Mouse (Mus musculus): ENCODE data around the gene Cpsf4. TPM values are rescaled to one million over a fixed set of nuclear protein-coding genes. Genes with fewer than 3 reads are reported as not detected.

The Cpsf4 gene
- total and polyA plus RNA-seq, 2 experiments from 2014 or later = 39.2 to 52.7 TPM

DNA sequence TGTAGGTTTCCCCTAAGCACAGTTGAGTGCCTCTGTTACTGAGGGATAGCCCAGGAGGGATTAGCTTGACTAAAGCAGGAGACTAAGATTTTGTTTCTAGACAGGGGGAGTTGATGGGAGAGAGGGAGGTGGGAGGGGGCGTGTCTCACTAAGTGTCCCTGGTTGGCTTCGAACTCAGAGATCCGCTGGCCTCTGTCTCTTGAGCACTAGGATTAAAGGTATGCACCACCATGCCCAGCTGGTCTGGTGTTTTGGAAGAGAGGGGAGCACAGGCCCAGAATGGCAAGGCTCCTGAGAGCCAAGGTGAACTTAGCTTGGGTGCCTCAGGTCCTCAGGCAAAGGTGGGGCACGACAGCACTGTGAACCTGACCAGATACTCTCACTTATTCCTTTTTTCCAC lies 44.3 kb downstream of the Cpsf4 start:
- Histone ChIP-seq H3K4me1 (ENCODE audit: insufficient read depth) (no peaks in the 10 kb centered on the region), H3K4me2 (ENCODE audit: low read depth) (no peak overlapping the region), H3K27me3 (ENCODE audit: insufficient read depth, low read length) (no peaks in the 10 kb centered on the region), H3K9me3 (ENCODE audit: low read length) (no peaks in the 10 kb centered on the region), H3K4me3 (ENCODE audit: low read depth, low read length) (no peak overlapping the region), H3K27ac (ENCODE audit: low read depth, low read length) (no peak overlapping the region), H3K9ac (no peak overlapping the region), H3K36me3 (ENCODE audit: insufficient read depth) (peaks cover 35% of the 10 kb centered on the region)
- DNase-seq = no peak
- TF ChIP-seq CTCF (IDR thresholded peaks at IDR 0.05; ENCODE audit: low read depth) = no peak
- WGBS = 98% methylated on average over 4 of the region's 4 CpGs
- no peak for ATAC-seq

- Histone ChIP-seq H3K4me2 (ENCODE audit: low read depth) (no peak overlapping the region), H3K27ac (ENCODE audit: low read depth, low read length) (no peak overlapping the region), H3K9me3 (ENCODE audit: low read length) (no peaks in the 10 kb centered on the region), H3K36me3 (ENCODE audit: insufficient read depth) (peaks cover 35% of the 10 kb centered on the region), H3K4me1 (ENCODE audit: insufficient read depth) (no peaks in the 10 kb centered on the region), H3K4me3 (ENCODE audit: low read depth, low read length) (no peak overlapping the region), H3K27me3 (ENCODE audit: insufficient read depth, low read length) (no peaks in the 10 kb centered on the region), H3K9ac (no peak overlapping the region)
- DNase-seq = no peak
- WGBS = 94% methylated on average over 4 of the region's 4 CpGs
- ATAC-seq = no peak
- no peak for TF ChIP-seq CTCF (IDR thresholded peaks at IDR 0.05; ENCODE audit: low read depth)
Observed at GRCm38 (mm10) chr5:145212216-145212615, 45.2 kb downstream of the Cpsf4 start.

DNA sequence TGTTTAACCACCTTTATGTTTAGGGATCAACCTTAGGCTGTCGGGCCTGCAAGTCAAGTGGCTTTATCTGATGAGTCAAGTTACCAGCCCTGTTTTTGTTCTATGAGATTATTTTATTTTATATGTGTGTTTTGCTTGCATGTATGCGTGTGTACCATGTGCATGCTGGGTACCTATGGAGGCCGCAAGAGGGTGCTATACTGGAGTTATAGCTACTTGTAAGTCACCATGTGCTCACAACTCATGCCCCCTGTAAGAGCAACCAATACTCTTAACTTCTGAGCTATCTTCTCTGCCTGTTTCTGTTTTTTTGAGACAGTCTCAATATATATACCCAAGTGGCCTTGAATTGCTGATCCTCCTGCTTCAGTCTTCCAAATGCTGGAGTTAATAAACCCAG lies 46.5 kb downstream of the Cpsf4 start:
- no peak overlapping the region for H3K4me3 ChIP-seq (ENCODE audit: low read depth, low read length)
- H3K9ac ChIP-seq = no peak overlapping the region
- no peaks in the 10 kb centered on the region for H3K9me3 ChIP-seq (ENCODE audit: low read length)
- no peak for TF ChIP-seq CTCF (IDR thresholded peaks at IDR 0.05; ENCODE audit: low read depth)
- DNase-seq (no peak), ATAC-seq (no peak)
- WGBS = 96% methylated on average over 3 of the region's 3 CpGs
- peaks cover 43% of the 10 kb centered on the region for H3K36me3 ChIP-seq (ENCODE audit: insufficient read depth)
- no peak overlapping the region for H3K4me2 ChIP-seq (ENCODE audit: low read depth)
- H3K27ac ChIP-seq (ENCODE audit: low read depth, low read length) = no peak overlapping the region
- H3K4me1 ChIP-seq (ENCODE audit: insufficient read depth) = no peaks in the 10 kb centered on the region
- no peaks in the 10 kb centered on the region for H3K27me3 ChIP-seq (ENCODE audit: insufficient read depth, low read length)

DNA sequence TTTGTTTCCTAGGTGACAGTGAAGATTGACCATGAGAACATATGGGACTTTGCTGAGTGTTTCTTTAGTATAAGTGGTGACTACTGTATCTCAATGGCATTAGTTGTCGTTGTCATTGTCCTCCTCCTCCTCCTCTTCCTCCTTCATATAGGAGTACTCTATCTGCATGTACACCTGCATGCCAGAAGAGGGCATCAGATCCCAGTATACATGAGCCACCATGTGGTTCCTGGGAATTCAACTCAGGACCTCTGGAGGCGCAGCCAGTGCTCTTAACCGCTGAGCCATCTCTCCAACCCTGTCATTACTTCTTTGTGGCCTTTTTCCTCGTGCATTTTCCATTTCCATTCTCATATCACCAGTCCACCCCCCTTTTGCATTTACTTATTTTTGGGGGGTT lies 47.7 kb downstream of the Cpsf4 start:
- peak; percentile 33 for TF ChIP-seq CTCF (IDR thresholded peaks at IDR 0.05; ENCODE audit: low read depth)
- no peak overlapping the region for H3K4me3 ChIP-seq (ENCODE audit: low read depth, low read length)
- no peaks in the 10 kb centered on the region for H3K27me3 ChIP-seq (ENCODE audit: insufficient read depth, low read length)
- no peaks in the 10 kb centered on the region for H3K9me3 ChIP-seq (ENCODE audit: low read length)
- WGBS = 69% methylated on average over 4 of the region's 4 CpGs
- H3K9ac ChIP-seq = no peak overlapping the region
- no peak for ATAC-seq
- no peak overlapping the region for H3K27ac ChIP-seq (ENCODE audit: low read depth, low read length)
- DNase-seq = no peak
- H3K36me3 ChIP-seq (ENCODE audit: insufficient read depth) = peaks cover 53% of the 10 kb centered on the region
- H3K4me2 ChIP-seq (ENCODE audit: low read depth) = no peak overlapping the region
- H3K4me1 ChIP-seq (ENCODE audit: insufficient read depth) = no peaks in the 10 kb centered on the region

GRCm38 (mm10) chr5:145217746-145218145 lies 50.7 kb downstream of the Cpsf4 start:
- Histone ChIP-seq H3K9me3 (ENCODE audit: low read length) (no peaks in the 10 kb centered on the region), H3K36me3 (ENCODE audit: insufficient read depth) (peaks cover 54% of the 10 kb centered on the region), H3K27ac (ENCODE audit: low read depth, low read length) (no peak overlapping the region), H3K4me2 (ENCODE audit: low read depth) (no peak overlapping the region), H3K9ac (no peak overlapping the region), H3K27me3 (ENCODE audit: insufficient read depth, low read length) (no peaks in the 10 kb centered on the region), H3K4me1 (ENCODE audit: insufficient read depth) (no peaks in the 10 kb centered on the region), H3K4me3 (ENCODE audit: low read depth, low read length) (no peak overlapping the region)
- DNase-seq = no peak
- no peak for ATAC-seq
- no peak for TF ChIP-seq CTCF (IDR thresholded peaks at IDR 0.05; ENCODE audit: low read depth)
- 88% methylated on average over 6 of the region's 6 CpGs for WGBS

- peaks cover 52% of the 10 kb centered on the region for H3K36me3 ChIP-seq (ENCODE audit: insufficient read depth)
- H3K9ac ChIP-seq = no peak overlapping the region
- ATAC-seq = no peak
- 97% methylated on average over 21 of the region's 21 CpGs for WGBS
- no peak for DNase-seq
- H3K9me3 ChIP-seq (ENCODE audit: low read length) = no peaks in the 10 kb centered on the region
- no peaks in the 10 kb centered on the region for H3K4me1 ChIP-seq (ENCODE audit: insufficient read depth)
- no peak overlapping the region for H3K4me2 ChIP-seq (ENCODE audit: low read depth)
- TF ChIP-seq CTCF (IDR thresholded peaks at IDR 0.05; ENCODE audit: low read depth) = no peak
- H3K4me3 ChIP-seq (ENCODE audit: low read depth, low read length) = no peak overlapping the region
- no peaks in the 10 kb centered on the region for H3K27me3 ChIP-seq (ENCODE audit: insufficient read depth, low read length)
- no peak overlapping the region for H3K27ac ChIP-seq (ENCODE audit: low read depth, low read length)
Observed at GRCm38 (mm10) chr5:145218206-145218605, 51.2 kb downstream of the Cpsf4 start.

DNA sequence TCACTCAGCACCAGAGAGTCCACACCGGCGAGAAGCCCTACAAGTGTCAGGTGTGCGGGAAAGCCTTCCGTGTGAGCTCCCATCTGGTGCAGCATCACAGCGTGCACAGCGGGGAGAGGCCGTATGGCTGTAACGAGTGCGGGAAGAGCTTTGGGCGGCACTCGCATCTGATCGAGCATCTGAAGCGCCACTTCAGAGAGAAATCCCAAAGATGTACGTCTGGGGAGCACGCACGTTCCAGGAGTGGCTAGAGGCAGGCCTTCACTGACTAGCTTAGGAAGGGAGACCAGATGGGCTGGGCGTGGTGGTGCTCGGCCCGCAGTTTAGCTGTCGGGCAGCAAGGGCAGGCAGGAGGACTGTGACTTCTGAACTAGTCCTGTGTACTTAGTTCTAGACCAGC lies 51.7 kb downstream of the Cpsf4 start:
- no peak for TF ChIP-seq CTCF (IDR thresholded peaks at IDR 0.05; ENCODE audit: low read depth)
- H3K9me3 ChIP-seq (ENCODE audit: low read length) = no peaks in the 10 kb centered on the region
- no peak overlapping the region for H3K9ac ChIP-seq
- no peak overlapping the region for H3K27ac ChIP-seq (ENCODE audit: low read depth, low read length)
- H3K4me2 ChIP-seq (ENCODE audit: low read depth) = no peak overlapping the region
- no peak overlapping the region for H3K4me3 ChIP-seq (ENCODE audit: low read depth, low read length)
- H3K4me1 ChIP-seq (ENCODE audit: insufficient read depth) = no peaks in the 10 kb centered on the region
- DNase-seq (no peak), ATAC-seq (no peak)
- H3K36me3 ChIP-seq (ENCODE audit: insufficient read depth) = peaks cover 47% of the 10 kb centered on the region
- 95% methylated on average over 20 of the region's 20 CpGs for WGBS
- no peaks in the 10 kb centered on the region for H3K27me3 ChIP-seq (ENCODE audit: insufficient read depth, low read length)

DNA sequence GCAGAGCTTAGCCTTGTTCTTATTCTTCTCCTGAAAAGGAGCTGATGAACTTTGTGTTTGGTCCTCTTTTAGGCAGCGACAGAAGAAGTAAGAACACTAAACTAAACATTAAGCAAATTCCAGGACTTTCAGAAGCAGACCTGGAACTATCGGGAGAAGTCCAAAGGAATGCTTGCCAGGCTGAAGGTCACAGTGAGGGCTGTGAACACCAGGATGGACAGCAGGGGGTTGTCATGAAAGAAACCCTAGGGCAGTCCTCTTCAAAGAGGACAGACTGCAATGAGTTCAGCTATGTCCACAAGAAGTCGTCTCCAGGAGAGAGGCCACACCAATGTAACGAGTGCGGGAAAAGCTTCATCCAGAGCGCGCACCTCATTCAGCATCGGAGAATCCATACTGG lies 53.0 kb downstream of the Cpsf4 start:
- Histone ChIP-seq H3K4me3 (ENCODE audit: low read depth, low read length) (no peak overlapping the region), H3K36me3 (ENCODE audit: insufficient read depth) (peaks cover 44% of the 10 kb centered on the region), H3K27me3 (ENCODE audit: insufficient read depth, low read length) (no peaks in the 10 kb centered on the region), H3K4me2 (ENCODE audit: low read depth) (no peak overlapping the region), H3K9ac (no peak overlapping the region), H3K27ac (ENCODE audit: low read depth, low read length) (no peak overlapping the region), H3K9me3 (ENCODE audit: low read length) (no peaks in the 10 kb centered on the region), H3K4me1 (ENCODE audit: insufficient read depth) (no peaks in the 10 kb centered on the region)
- TF ChIP-seq CTCF (IDR thresholded peaks at IDR 0.05; ENCODE audit: low read depth) = no peak
- ATAC-seq = no peak
- WGBS = 93% methylated on average over 8 of the region's 8 CpGs
- DNase-seq = no peak
